Mouse (Mus musculus) hindlimb bud, embryonic 11.5 days (tissue): Measurements from ENCODE around the gene Mme.

Source experiments
- DNase-seq: peaks from one replicate; pipeline ENCODE4 v3.0.0-alpha.2; 2012; ENCODE audit warnings: low read depth, low spot score; ENCODE audit errors: extremely low spot score

Mme gene

GRCm38 (mm10) chr3:63241099-63241587 is at the start of gene Mme:
Gene Mme (plus strand): TSS chr3:63241537.
- no peak for DNase-seq

DNA sequence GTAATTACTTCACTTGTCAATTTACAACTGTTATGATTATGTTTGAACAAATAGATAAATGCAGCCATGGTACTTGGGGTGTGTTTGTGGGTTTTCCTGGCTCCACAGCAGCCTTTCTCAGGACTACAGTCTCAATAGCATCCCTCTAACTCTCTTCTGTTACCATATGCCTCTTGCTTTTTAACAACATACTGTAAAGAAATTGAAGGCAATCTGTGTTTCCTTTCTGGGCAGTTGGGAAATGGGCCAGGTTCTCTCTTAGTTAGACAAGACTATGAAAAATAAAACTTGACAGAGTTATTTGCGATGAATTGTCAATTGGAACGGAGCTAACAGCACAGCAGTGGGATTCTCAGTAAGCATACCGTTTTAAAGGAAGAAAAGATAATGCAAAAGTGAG is 44.8 kb upstream of the Mme start:
- no peak for DNase-seq

- DNase-seq, result no peak
Observed at GRCm38 (mm10) chr3:63198026-63198425, 43.3 kb upstream of the Mme start.

GRCm38 (mm10) chr3:63221867-63222591 is 19.3 kb upstream of the Mme start:
- no peak for DNase-seq

DNA sequence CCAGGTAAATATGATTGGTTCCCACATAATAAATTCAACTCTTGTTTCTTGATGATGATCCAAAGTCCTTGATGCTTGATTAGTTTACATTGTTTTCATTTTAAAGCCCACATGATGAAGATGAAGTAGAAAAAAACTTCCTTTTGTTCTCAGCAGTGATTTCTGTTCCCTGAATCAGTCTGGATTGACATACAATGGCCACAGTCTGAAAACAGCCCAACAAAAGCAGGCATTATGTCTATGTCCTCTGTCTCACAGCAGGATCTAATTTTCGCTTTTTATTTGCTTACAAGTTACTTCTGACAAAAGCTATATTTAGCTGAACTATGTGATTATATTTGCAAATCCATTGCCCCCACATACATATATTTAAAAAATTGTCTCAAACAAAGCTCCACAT is 17.7 kb upstream of the Mme start:
- DNase-seq, result no peak

GRCm38 (mm10) chr3:63235957-63236356 is 5.4 kb upstream of the Mme start:
- DNase-seq, result peak; percentile 68

GRCm38 (mm10) chr3:63243721-63244120 is 2.4 kb downstream of the Mme start:
- DNase-seq, result no peak

DNA sequence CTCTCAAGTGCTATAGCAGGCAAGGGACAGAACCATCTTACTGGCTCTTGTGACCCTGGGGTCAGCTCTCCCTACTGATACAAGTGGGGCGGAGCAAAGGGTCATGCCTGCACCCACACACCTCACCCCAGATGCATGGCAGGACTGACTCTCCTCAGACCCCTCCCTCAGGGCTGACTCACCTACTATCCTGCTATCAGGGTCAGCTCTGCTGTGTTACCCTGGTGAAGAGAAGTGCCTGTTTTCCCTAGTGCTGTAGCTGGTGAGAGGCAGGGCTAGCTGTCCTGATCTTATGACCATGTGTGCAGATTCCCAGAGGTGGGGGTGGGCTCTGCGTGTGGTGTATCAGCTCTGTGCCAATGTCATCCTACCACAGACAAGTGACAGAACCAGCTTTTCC is 30.8 kb downstream of the Mme start:
- no peak for DNase-seq

GRCm38 (mm10) chr3:63294316-63294715 is 53.0 kb downstream of the Mme start:
- DNase-seq, result no peak

DNA sequence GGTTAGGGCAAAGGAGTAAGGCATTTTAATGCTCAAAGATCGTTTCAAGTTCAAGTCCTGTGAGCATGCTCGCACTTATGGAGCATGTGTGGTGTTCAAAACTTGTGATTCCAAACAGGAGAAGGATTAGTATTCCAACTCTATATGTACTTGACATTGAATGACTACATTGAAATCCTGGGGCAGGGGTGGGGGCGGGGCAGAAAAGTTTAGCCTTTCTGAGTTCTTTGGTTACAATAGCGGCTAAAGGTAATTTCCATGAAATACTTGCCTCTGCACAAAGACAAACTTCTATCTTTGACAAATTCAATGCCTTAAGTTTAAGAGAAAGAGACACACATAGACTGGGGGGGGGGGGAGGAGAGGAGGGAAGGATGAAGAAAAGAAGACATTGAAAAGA is 53.5 kb downstream of the Mme start:
- DNase-seq, result no peak

GRCm38 (mm10) chr3:63295237-63295636 is 53.9 kb downstream of the Mme start:
- peak; percentile 33 for DNase-seq

GRCm38 (mm10) chr3:63295657-63296231 is 54.4 kb downstream of the Mme start:
- DNase-seq, result no peak

DNA sequence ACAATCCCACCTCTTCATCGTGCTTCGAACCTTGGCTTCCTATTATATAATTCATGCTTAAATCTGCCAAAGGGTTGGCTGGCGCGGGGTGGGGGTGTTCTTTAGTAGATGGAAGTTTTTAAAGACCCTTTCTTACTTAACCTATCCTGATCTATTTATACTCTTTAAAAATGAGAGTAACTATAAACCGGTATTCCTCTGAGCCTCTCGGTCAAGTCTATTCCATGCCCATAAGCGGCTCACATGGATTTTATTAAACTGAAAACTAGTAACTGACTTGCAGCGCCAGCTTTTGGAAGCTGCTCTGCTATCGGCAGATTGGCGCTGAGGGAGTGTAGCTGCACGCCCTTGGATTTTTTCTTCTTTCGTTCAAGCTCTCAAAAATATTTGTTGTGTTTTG is 55.1 kb downstream of the Mme start:
- DNase-seq, result no peak

DNA sequence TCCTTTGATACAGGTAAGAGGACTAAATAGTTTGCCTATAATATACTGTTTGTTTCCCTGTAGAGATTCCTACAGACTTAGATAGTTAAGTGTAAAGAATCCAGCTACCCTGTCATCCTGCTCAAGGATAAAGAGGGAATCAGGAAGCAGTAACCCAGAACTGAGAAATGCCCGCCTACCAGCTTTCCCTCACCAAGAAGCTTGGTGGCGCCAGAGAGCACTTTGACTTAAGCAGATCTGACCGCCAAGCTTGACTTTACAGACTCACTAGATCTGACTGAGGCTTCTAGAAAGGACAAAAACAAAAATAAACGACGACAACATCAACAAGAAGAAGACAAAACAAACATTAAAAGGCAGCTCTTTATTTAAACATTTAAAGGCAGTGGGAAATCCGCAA is 56.5 kb downstream of the Mme start:
- peak; percentile 68 for DNase-seq

DNA sequence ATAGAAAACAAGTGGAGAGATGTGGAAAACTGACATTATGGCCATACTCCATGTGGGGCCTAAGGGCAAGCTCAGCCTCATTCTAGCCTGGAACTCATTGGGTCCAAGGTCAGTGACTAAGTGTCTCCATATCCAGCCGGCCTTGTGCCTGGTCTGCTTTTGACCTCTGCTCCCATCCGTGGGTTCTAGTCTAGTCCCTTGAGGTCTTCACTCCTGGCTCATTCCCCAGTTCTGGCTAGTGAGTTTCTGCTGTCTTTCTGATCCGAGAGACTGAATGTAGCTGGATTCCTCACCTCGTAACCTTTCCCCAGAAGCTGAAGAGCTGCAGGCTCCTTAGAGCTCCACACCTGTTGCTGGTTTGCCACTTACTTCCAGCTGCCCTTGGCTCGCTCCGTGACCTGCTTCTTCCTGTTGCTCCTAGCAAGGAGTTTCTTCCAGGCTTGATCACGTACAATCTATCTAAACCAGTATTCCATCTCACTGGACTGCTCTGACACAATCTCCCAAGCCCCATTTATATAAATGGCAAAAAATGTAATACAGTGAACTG is 73.9 kb downstream of the Mme start:
- no peak for DNase-seq

DNA sequence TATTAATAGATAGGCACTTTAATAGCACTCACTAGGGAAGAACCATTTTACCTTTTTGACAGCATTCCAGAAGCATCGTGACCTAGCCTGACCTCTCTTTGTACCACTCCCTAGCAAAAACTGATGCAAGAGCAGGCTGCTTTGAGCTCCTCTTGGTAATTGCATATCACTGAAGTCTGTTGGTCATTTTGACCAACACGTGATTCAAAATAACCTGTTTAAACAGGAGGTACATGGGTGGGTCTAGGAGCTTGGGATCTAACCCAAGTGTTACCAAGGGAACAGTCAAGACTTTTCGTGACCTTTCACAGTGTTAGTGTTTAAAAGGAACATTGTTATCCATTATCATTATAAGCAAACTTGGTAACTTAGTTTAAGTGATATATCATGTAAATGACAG is 76.2 kb downstream of the Mme start:
- DNase-seq, result no peak

GRCm38 (mm10) chr3:63325615-63326014 is 84.3 kb downstream of the Mme start:
- no peak for DNase-seq

GRCm38 (mm10) chr3:63340110-63340509 is 98.8 kb downstream of the Mme start:
- no peak for DNase-seq

DNA sequence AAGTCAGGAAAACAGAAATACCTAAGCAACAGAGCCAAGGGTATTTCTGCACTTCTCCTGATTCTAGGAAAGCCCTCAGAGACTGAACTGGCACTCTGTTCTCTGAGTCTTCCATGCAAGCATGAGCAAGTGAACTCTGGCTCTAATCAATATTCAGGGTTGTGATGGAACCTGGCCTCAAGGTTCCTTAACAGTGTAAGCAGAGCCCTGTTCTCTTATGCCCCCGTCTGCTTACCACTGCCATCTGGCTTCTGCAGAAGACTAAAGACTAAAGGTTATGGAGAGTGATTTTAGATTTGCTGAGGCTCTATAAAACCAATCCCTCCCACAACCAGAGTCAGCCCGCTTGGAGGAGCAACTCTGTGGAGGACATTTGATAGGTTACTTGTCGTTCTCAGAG is 99.2 kb downstream of the Mme start:
- DNase-seq, result no peak

GRCm38 (mm10) chr3:63341481-63341880 is 100.1 kb downstream of the Mme start:
- no peak for DNase-seq

GRCm38 (mm10) chr3:63344998-63345397 is 103.7 kb downstream of the Mme start:
- DNase-seq, result no peak

DNA sequence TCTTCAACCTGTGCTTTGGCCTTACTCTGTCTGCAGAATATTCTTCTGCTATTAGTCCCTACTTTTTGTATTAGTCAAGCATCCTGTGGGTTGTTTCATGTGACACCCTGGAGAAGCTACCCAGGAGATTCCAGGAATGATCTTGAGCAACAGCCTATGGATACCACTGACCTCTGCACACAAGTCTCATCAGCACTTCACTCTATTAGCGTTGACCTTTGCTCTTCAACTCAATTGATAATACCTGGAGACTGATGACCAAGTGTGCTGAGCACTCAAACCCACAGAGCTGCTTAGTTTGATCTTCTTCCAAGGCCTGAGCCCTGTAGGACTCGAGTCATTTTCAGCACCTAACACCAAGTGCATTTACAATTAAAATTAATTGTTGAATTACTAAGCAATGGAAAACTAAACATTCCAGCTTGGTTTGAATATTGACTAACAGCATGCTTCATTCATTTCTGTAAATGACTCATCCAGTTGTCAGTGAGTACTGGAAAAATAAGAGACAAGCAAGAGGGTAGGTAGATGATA is 107.6 kb downstream of the Mme start:
- DNase-seq, result no peak
